ENCODE assay signal across 6 mouse cellular contexts in genomic region chr17:35952559-35952958, GRCm38 (mm10). TPM values are rescaled to one million over a fixed set of nuclear protein-coding genes. Genes with fewer than 3 reads are reported as not detected.
DNase-seq lines count a peak whose midpoint lies in the region; ATAC-seq and TF ChIP-seq lines count a peak whose summit lies in the region.
"Not testable (repeated sequence)": the region's sequence is repeated elsewhere in the genome, so short reads cannot be mapped to it uniquely, and the experiment has no call there.

No protein-coding gene starts in this region.

- ATAC-seq in common myeloid progenitor, adult 5-6 weeks (replicated peaks; ENCODE audit: low read depth, poor library complexity, severe bottlenecking), result 0 out of 2 replicates have a peak, but pooled peaks have one; percentile 8
- peak; percentile 28; the same call in 1 of the 2 replicates for ATAC-seq in forebrain, postnatal 0 days
- ATAC-seq in hindbrain, embryonic 14.5 days (ENCODE audit: low FRiP score), result 0 out of 2 replicates have a peak, but pooled peaks have one; percentile 27
- ATAC-seq in hindbrain, postnatal 0 days, result 0 out of 2 replicates have a peak, but pooled peaks have one; percentile 41
- ATAC-seq in megakaryocyte-erythroid progenitor cell, adult 5-6 weeks (replicated peaks; ENCODE audit: low FRiP score, low TSS enrichment, poor library complexity, severe bottlenecking), result peak; percentile 27; the same call in 1 of the 2 replicates
- 0 out of 2 replicates have a peak, but pooled peaks have one; percentile 15 for ATAC-seq in neural tube, embryonic 13.5 days (ENCODE audit: low read depth)

- not testable (repeated sequence) for H3K4me1 ChIP-seq in forebrain, postnatal 0 days (ENCODE audit: insufficient read depth); hindbrain, embryonic 14.5 days (replicated peaks; ENCODE audit: control insufficient read depth, insufficient read depth, low read length); hindbrain, postnatal 0 days (ENCODE audit: insufficient read depth, low read length); neural tube, embryonic 13.5 days (replicated peaks)

- not testable (repeated sequence) for H3K9me3 ChIP-seq in forebrain, postnatal 0 days (ENCODE audit: low read length); hindbrain, embryonic 14.5 days (ENCODE audit: control insufficient read depth, low read length); hindbrain, postnatal 0 days (ENCODE audit: low read length); neural tube, embryonic 13.5 days

- peaks cover 17% of the 10 kb centered on the region for H3K36me3 ChIP-seq in forebrain, postnatal 0 days (ENCODE audit: insufficient read depth)
- H3K36me3 ChIP-seq in hindbrain, embryonic 14.5 days (replicated peaks; ENCODE audit: control insufficient read depth, insufficient read depth), result peaks cover 30% of the 10 kb centered on the region
- peaks cover 16% of the 10 kb centered on the region for H3K36me3 ChIP-seq in hindbrain, postnatal 0 days (ENCODE audit: insufficient read depth, low read length)
- peaks cover 29% of the 10 kb centered on the region for H3K36me3 ChIP-seq in neural tube, embryonic 13.5 days

- not testable (repeated sequence) for H3K4me3 ChIP-seq in forebrain, postnatal 0 days (ENCODE audit: low read depth, low read length); hindbrain, embryonic 14.5 days (replicated peaks; ENCODE audit: low read length); hindbrain, postnatal 0 days (ENCODE audit: low read length); neural tube, embryonic 13.5 days

- H3K9ac ChIP-seq in forebrain, postnatal 0 days; hindbrain, embryonic 14.5 days; hindbrain, postnatal 0 days (replicated peaks; ENCODE audit: low read length); neural tube, embryonic 13.5 days: not testable (repeated sequence)

- not testable (repeated sequence) for H3K4me2 ChIP-seq in forebrain, postnatal 0 days (ENCODE audit: low read depth); hindbrain, embryonic 14.5 days (replicated peaks); hindbrain, postnatal 0 days (ENCODE audit: low read depth, low read length); neural tube, embryonic 13.5 days

- TF ChIP-seq CTCF in forebrain, postnatal 0 days (IDR thresholded peaks at IDR 0.05; ENCODE audit: low read depth); hindbrain, postnatal 0 days (IDR thresholded peaks at IDR 0.05; ENCODE audit: low read depth): not testable (repeated sequence)

- not testable (repeated sequence) for H3K27ac ChIP-seq in forebrain, postnatal 0 days (ENCODE audit: low read depth, low read length); hindbrain, embryonic 14.5 days; hindbrain, postnatal 0 days; neural tube, embryonic 13.5 days (replicated peaks)

- DNase-seq in forebrain, postnatal 0 days; hindbrain, embryonic 14.5 days (ENCODE audit: low spot score); hindbrain, postnatal 0 days (ENCODE audit: low spot score): not testable (repeated sequence)

- WGBS in forebrain, postnatal 0 days, result 73% methylated on average over 2 of the region's 3 CpGs
- WGBS in hindbrain, embryonic 14.5 days, result 78% methylated on average over 2 of the region's 3 CpGs
- WGBS in hindbrain, postnatal 0 days, result 71% methylated on average over 2 of the region's 3 CpGs
- WGBS in neural tube, embryonic 13.5 days, result 76% methylated on average over 3 of the region's 3 CpGs

- not testable (repeated sequence) for H3K27me3 ChIP-seq in forebrain, postnatal 0 days (ENCODE audit: insufficient read depth, low read length); hindbrain, embryonic 14.5 days (ENCODE audit: control insufficient read depth, insufficient read depth, low read length); hindbrain, postnatal 0 days (ENCODE audit: insufficient read depth, low read length); neural tube, embryonic 13.5 days

RNA-seq across cellular contexts. Expression of gene Abcf1, which starts 17.0 kb away (rescaled TPM):
- 236 and 291 TPM in 2 replicates for total RNA-seq in common myeloid progenitor, adult 5-6 weeks (2017)
- total RNA-seq in forebrain, postnatal 0 days (2014; rRNA removed), result 55.9 and 60.4 TPM in 2 replicates
- 89.0 and 101 TPM in 2 replicates for polyA plus RNA-seq in forebrain, postnatal 0 days (2015; fragmentation: Nextera tagmentation; extraction: Ambion mirVana)
- 65.5 and 74.9 TPM in 2 replicates for polyA plus RNA-seq in hindbrain, embryonic 14.5 days (2014; fragmentation: Nextera tagmentation; extraction: Ambion mirVana)
- 47.7 and 57.3 TPM in 2 replicates for total RNA-seq in hindbrain, postnatal 0 days (2014; rRNA removed)
- polyA plus RNA-seq in hindbrain, postnatal 0 days (2015; fragmentation: Nextera tagmentation; extraction: Ambion mirVana), result 94.5 and 99.4 TPM in 2 replicates
- total RNA-seq in megakaryocyte-erythroid progenitor cell, adult 5-6 weeks (2014; fragmentation: Nextera tagmentation), result 132 and 157 TPM in 2 replicates
- total RNA-seq in megakaryocyte-erythroid progenitor cell, adult 5-6 weeks (2017), result 398 and 560 TPM in 2 replicates
- polyA plus RNA-seq in neural tube, embryonic 13.5 days (2015; fragmentation: Nextera tagmentation; extraction: Ambion mirVana), result 90.5 and 111 TPM in 2 replicates

RNA-seq across cellular contexts. Expression of gene Gnl1, which starts 27.1 kb away (rescaled TPM):
- total RNA-seq in common myeloid progenitor, adult 5-6 weeks (2017), result 23.0 and 23.1 TPM in 2 replicates
- total RNA-seq in forebrain, postnatal 0 days (2014; rRNA removed), result 86.2 and 115 TPM in 2 replicates
- polyA plus RNA-seq in forebrain, postnatal 0 days (2015; fragmentation: Nextera tagmentation; extraction: Ambion mirVana), result 63.1 and 83.4 TPM in 2 replicates
- 46.8 and 52.2 TPM in 2 replicates for polyA plus RNA-seq in hindbrain, embryonic 14.5 days (2014; fragmentation: Nextera tagmentation; extraction: Ambion mirVana)
- total RNA-seq in hindbrain, postnatal 0 days (2014; rRNA removed), result 101 and 106 TPM in 2 replicates
- 75.8 and 76.2 TPM in 2 replicates for polyA plus RNA-seq in hindbrain, postnatal 0 days (2015; fragmentation: Nextera tagmentation; extraction: Ambion mirVana)
- 27.1 and 28.2 TPM in 2 replicates for total RNA-seq in megakaryocyte-erythroid progenitor cell, adult 5-6 weeks (2014; fragmentation: Nextera tagmentation)
- total RNA-seq in megakaryocyte-erythroid progenitor cell, adult 5-6 weeks (2017), result 13.8 and 16.3 TPM in 2 replicates
- polyA plus RNA-seq in neural tube, embryonic 13.5 days (2015; fragmentation: Nextera tagmentation; extraction: Ambion mirVana), result 47.9 and 50.0 TPM in 2 replicates

RNA-seq across cellular contexts. Expression of gene Prr3, which starts 27.5 kb away (rescaled TPM):
- 8.3 and 9.7 TPM in 2 replicates for total RNA-seq in common myeloid progenitor, adult 5-6 weeks (2017)
- total RNA-seq in forebrain, postnatal 0 days (2014; rRNA removed), result 38.4 and 49.8 TPM in 2 replicates
- 83.1 and 93.9 TPM in 2 replicates for polyA plus RNA-seq in forebrain, postnatal 0 days (2015; fragmentation: Nextera tagmentation; extraction: Ambion mirVana)
- polyA plus RNA-seq in hindbrain, embryonic 14.5 days (2014; fragmentation: Nextera tagmentation; extraction: Ambion mirVana), result 70.4 and 83.1 TPM in 2 replicates
- total RNA-seq in hindbrain, postnatal 0 days (2014; rRNA removed), result 39.9 and 46.7 TPM in 2 replicates
- polyA plus RNA-seq in hindbrain, postnatal 0 days (2015; fragmentation: Nextera tagmentation; extraction: Ambion mirVana), result 72.7 and 81.9 TPM in 2 replicates
- total RNA-seq in megakaryocyte-erythroid progenitor cell, adult 5-6 weeks (2014; fragmentation: Nextera tagmentation), result 41.0 and 48.3 TPM in 2 replicates
- total RNA-seq in megakaryocyte-erythroid progenitor cell, adult 5-6 weeks (2017), result 20.5 and 31.3 TPM in 2 replicates
- polyA plus RNA-seq in neural tube, embryonic 13.5 days (2015; fragmentation: Nextera tagmentation; extraction: Ambion mirVana), result 64.0 and 69.4 TPM in 2 replicates

RNA-seq across cellular contexts. Expression of gene Ppp1r10, which starts 36.3 kb away (rescaled TPM):
- 101 and 107 TPM in 2 replicates for total RNA-seq in common myeloid progenitor, adult 5-6 weeks (2017)
- 42.9 and 60.2 TPM in 2 replicates for total RNA-seq in forebrain, postnatal 0 days (2014; rRNA removed)
- 23.2 and 32.5 TPM in 2 replicates for polyA plus RNA-seq in forebrain, postnatal 0 days (2015; fragmentation: Nextera tagmentation; extraction: Ambion mirVana)
- 34.8 and 37.9 TPM in 2 replicates for polyA plus RNA-seq in hindbrain, embryonic 14.5 days (2014; fragmentation: Nextera tagmentation; extraction: Ambion mirVana)
- 37.5 and 44.0 TPM in 2 replicates for total RNA-seq in hindbrain, postnatal 0 days (2014; rRNA removed)
- 20.3 and 22.5 TPM in 2 replicates for polyA plus RNA-seq in hindbrain, postnatal 0 days (2015; fragmentation: Nextera tagmentation; extraction: Ambion mirVana)
- total RNA-seq in megakaryocyte-erythroid progenitor cell, adult 5-6 weeks (2014; fragmentation: Nextera tagmentation), result 80.8 and 95.1 TPM in 2 replicates
- 86.4 and 103 TPM in 2 replicates for total RNA-seq in megakaryocyte-erythroid progenitor cell, adult 5-6 weeks (2017)
- polyA plus RNA-seq in neural tube, embryonic 13.5 days (2015; fragmentation: Nextera tagmentation; extraction: Ambion mirVana), result 44.6 and 45.9 TPM in 2 replicates

RNA-seq across cellular contexts. Expression of gene Mrps18b, which starts 36.4 kb away (rescaled TPM):
- total RNA-seq in common myeloid progenitor, adult 5-6 weeks (2017), result 52.4 and 66.3 TPM in 2 replicates
- total RNA-seq in forebrain, postnatal 0 days (2014; rRNA removed), result 34.5 and 44.5 TPM in 2 replicates
- 65.5 and 69.7 TPM in 2 replicates for polyA plus RNA-seq in forebrain, postnatal 0 days (2015; fragmentation: Nextera tagmentation; extraction: Ambion mirVana)
- 61.4 and 63.6 TPM in 2 replicates for polyA plus RNA-seq in hindbrain, embryonic 14.5 days (2014; fragmentation: Nextera tagmentation; extraction: Ambion mirVana)
- total RNA-seq in hindbrain, postnatal 0 days (2014; rRNA removed), result 42.9 and 45.9 TPM in 2 replicates
- 66.6 and 72.2 TPM in 2 replicates for polyA plus RNA-seq in hindbrain, postnatal 0 days (2015; fragmentation: Nextera tagmentation; extraction: Ambion mirVana)
- total RNA-seq in megakaryocyte-erythroid progenitor cell, adult 5-6 weeks (2014; fragmentation: Nextera tagmentation), result 140 and 175 TPM in 2 replicates
- total RNA-seq in megakaryocyte-erythroid progenitor cell, adult 5-6 weeks (2017), result 72.7 and 92.6 TPM in 2 replicates
- 56.1 and 62.7 TPM in 2 replicates for polyA plus RNA-seq in neural tube, embryonic 13.5 days (2015; fragmentation: Nextera tagmentation; extraction: Ambion mirVana)
